Mouse (Mus musculus) ES-Bruce4 (cell line): ENCODE measurements around the gene Ankrd13b. TPM values are rescaled to one million over a fixed set of nuclear protein-coding genes. Genes with fewer than 3 reads are reported as not detected.

Experiments
- H3K27ac ChIP-seq: 2 replicates; pipeline ENCODE4 v1.5.1; 2012; ENCODE audit warnings: low read length, inconsistent platforms; ENCODE audit not compliant: insufficient read depth
- H3K27me3 ChIP-seq: 2 replicates; pipeline ENCODE4 v1.6.1; 2012; ENCODE audit warnings: mild to moderate bottlenecking, low read length, inconsistent platforms; ENCODE audit not compliant: control insufficient read depth, poor library complexity, insufficient read depth, severe bottlenecking
- H3K36me3 ChIP-seq: 2 replicates; pipeline ENCODE4 v1.6.1; 2012; ENCODE audit warnings: inconsistent platforms, mild to moderate bottlenecking, low read length, moderate library complexity; ENCODE audit not compliant: control insufficient read depth, poor library complexity, insufficient read depth, severe bottlenecking
- H3K4me1 ChIP-seq: one replicate; pipeline ENCODE4 v1.8.1; 2011; ENCODE audit warnings: low read length; ENCODE audit not compliant: control insufficient read depth, insufficient read depth
- H3K4me3 ChIP-seq: 2 replicates; pipeline ENCODE4 v1.5.1; 2011; ENCODE audit warnings: low read depth, mild to moderate bottlenecking, low read length
- H3K9ac ChIP-seq: 2 replicates; pipeline ENCODE4 v1.6.1; 2012; ENCODE audit warnings: low read depth, mild to moderate bottlenecking, inconsistent platforms; ENCODE audit not compliant: poor library complexity, severe bottlenecking
- H3K9me3 ChIP-seq: replicated peaks from 2 replicates; pipeline ENCODE4 v1.6.1; 2012; ENCODE audit warnings: mild to moderate bottlenecking, low read length, inconsistent platforms; ENCODE audit not compliant: control insufficient read depth, poor library complexity, insufficient read depth, severe bottlenecking
- CTCF ChIP-seq: IDR thresholded peaks from one replicate; pipeline ENCODE4 v1.8.1; 2011; ENCODE audit warnings: low read depth, low read length
- EP300 ChIP-seq: IDR thresholded peaks from 2 replicates; pipeline ENCODE4 v1.6.1; 2011; ENCODE audit warnings: low read depth, low read length; ENCODE audit not compliant: insufficient read depth
- POLR2A ChIP-seq: IDR thresholded peaks from one replicate; pipeline ENCODE4 v1.8.1; 2011; ENCODE audit warnings: low read length; ENCODE audit not compliant: insufficient read depth
- polyA plus RNA-seq: library from polyadenylated mRNA; stranded (reverse); fragments of >200 nt; gene quantifications from 2 replicates; pipeline ENCODE4 v1.2.4, GENCODE M21; 2011; ENCODE audit warnings: low read depth; ENCODE audit not compliant: missing spikeins, insufficient read depth, insufficient read length

The Ankrd13b gene
- polyA plus RNA-seq, 1 experiment = 3.6 TPM

DNA sequence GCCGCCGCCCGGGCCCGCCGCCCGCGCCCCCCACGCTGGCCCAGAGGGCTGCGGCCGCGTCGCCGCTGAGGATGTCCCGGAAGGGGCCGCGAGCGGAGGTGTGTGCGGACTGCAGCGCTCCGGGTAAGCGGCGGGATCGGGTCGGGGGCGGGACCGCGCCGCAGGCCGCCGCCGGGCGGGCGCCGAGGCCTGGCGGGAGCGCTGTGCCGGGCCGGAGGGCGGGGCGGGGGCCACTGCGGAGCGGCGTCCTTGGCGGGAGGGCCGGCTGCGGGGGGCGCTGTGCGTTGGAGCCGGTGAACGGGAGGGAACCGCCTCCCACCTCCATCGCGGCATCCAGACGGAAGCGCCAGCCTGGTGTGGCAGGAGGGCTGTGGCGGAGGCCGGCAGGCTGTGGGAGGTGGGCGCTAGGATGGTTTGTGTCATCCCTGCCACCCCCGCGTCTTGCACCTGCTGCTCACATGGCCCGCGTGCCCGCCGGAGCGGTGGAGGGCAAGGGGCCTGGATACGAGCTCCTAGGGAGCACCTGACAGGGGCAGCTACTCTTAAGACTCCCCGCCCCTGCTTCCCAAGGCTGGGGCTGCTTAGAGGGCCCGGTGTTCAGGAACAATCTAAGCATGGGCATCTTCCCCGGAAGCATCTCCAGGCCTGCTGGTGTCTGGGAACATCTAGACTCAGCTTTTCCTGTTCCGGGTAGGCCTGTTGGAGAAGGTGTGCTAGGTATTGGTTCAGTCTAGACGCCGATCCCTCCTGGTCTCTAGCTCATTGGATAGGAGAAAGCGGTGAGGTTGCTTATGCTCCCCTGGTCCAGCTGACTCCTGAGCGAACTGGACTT is 4.2 kb upstream of the Ankrd13b start, which contains the start of gene Git1:
TSS of gene Git1 (plus strand) at position 51 of the 832 bp plus-strand sequence.
- Histone ChIP-seq H3K27me3 (peaks cover 5% of the 10 kb centered on the region), H3K9me3 (no peaks in the 10 kb centered on the region), H3K4me1 (peaks cover 13% of the 10 kb centered on the region), H3K36me3 (no peaks in the 10 kb centered on the region), H3K4me3 (peak within 1 kb of the TSS; percentile 94), H3K27ac (peak within 1 kb of the TSS; percentile 63), H3K9ac (peak within 1 kb of the TSS; percentile 94)
- TF ChIP-seq CTCF (peak; percentile 4), EP300 (no peak), POLR2A (no peak)

DNA sequence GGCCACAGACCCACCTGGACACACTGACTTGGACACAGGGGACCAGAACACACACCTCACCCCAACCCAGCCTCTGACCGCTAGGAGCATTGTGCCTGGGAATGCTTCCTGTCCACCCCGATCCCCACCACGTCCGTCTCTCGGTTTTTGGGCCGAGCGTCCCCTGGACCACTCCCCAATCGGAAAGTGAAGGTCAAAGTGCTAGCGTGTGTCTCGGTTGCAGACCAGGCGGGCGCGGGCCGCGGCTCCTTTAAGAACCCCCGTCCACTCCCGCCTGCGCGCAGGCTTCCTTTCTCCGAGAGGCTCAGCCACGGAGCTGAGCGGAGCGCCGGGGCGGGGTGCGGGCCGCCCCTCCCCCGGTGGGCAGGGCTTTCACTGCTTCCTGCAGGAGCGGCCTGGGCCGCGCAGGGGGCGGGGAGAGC is 3.4 kb upstream of the Ankrd13b start:
- Histone ChIP-seq H3K36me3 (no peaks in the 10 kb centered on the region), H3K27me3 (peaks cover 5% of the 10 kb centered on the region), H3K9ac (peak overlapping the region; percentile 94), H3K27ac (peak overlapping the region; percentile 37), H3K4me3 (peak overlapping the region; percentile 94), H3K4me1 (peaks cover 10% of the 10 kb centered on the region), H3K9me3 (no peaks in the 10 kb centered on the region)
- TF ChIP-seq CTCF (no peak), POLR2A (peak; percentile 15)

DNA sequence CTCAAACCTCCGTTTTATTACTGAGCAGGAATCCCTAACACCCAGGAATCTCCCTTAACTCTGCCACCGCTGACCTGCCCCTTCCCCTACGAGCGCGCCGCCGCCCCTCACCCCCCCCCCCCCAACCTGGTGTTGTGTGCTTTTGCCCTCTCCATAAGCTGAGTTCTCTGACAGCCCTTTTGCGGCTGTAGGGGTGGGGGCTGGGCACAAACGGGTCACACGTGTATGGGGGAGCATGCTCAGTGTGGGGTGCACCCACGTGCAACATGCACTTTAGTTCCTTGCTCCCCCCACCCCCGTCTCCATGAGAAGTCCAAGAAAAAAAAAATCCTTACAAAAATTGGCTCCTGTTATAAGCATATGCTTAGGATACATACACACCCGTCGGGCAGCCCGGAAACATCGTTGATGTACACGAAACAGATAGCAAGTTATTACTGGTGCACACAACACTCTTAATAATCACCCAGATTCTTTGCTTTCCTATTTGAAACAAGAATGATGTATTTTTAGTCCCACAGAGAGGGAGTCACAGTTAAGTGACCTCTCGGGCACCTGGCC is 2.9 kb upstream of the Ankrd13b start:
- peaks cover 5% of the 10 kb centered on the region for H3K27me3 ChIP-seq
- H3K4me1 ChIP-seq = peaks cover 10% of the 10 kb centered on the region
- H3K36me3 ChIP-seq = no peaks in the 10 kb centered on the region
- H3K9me3 ChIP-seq = no peaks in the 10 kb centered on the region
- peak overlapping the region; percentile 94 for H3K9ac ChIP-seq
- H3K4me3 ChIP-seq = peak overlapping the region; percentile 94
- H3K27ac ChIP-seq = peak overlapping the region; percentile 37
- TF ChIP-seq POLR2A (no peak), CTCF (no peak), EP300 (no peak)

DNA sequence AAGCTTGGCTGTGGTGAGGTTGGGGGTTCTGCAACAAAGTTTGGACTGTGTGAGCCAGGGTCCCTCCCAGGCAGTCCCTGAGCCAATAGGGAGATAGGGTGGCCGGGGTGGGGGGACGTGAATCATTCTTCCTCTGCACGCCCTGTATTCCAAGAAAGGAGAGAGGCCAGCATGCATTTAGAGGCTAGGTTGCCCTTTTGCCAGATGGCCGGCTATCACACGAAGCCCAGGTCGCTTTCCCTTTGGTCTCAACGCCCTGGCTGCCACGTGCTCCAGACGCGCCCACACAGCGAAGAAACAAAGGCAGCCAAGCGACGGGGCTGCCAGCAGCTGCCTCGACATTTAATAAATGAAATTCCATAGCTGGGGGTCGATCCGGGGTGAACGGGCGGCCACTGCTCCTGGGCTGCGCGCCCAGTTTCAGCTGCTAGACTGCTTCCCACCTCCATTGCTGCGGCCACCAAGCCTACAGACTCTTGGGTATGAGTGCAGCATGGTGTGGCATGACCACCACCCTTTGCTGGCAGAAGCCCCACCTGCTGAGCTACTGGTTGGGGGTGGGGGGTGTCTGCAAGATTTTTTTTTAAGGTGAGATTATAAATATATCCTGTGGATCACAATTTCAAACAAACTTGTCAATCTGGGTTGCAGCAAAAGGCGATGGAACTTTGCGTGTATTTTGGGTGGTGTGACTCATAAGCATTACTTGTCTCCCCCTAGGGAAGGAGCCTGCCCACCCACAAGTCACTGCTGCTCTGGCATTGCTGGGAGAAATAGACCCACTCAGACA is 2.2 kb upstream of the Ankrd13b start:
- Histone ChIP-seq H3K27ac (no peak overlapping the region), H3K9ac (peak overlapping the region; percentile 94), H3K9me3 (no peaks in the 10 kb centered on the region), H3K27me3 (peaks cover 5% of the 10 kb centered on the region), H3K4me3 (peak overlapping the region; percentile 48), H3K4me1 (peaks cover 8% of the 10 kb centered on the region), H3K36me3 (no peaks in the 10 kb centered on the region)
- TF ChIP-seq CTCF (no peak), POLR2A (no peak), EP300 (no peak)

DNA sequence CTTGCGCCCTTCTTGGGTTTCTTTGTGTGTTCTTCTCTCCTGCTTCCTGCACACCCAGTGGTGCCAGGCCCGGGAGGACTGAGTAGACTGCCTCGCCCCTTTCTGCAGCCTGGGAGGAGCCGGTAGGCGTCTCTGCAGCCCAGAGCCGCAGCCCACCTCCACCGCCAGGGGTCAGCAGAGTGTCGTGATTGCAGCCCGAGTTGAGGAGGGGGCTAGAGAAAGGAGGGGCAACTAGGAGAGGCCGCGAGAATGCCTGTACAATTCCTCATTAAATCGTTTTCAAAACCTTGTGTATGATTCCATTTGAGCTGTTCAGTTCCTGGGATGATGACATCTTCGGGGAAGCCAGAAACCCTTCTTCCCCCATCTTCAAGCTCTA is 1.6 kb upstream of the Ankrd13b start:
- Histone ChIP-seq H3K4me1 (peaks cover 8% of the 10 kb centered on the region), H3K9ac (peak overlapping the region; percentile 94), H3K4me3 (peak overlapping the region; percentile 48), H3K27me3 (peaks cover 5% of the 10 kb centered on the region), H3K9me3 (no peaks in the 10 kb centered on the region), H3K27ac (no peak overlapping the region), H3K36me3 (no peaks in the 10 kb centered on the region)
- no peak for TF ChIP-seq POLR2A
- TF ChIP-seq CTCF = peak; percentile 95
- 0 out of 2 replicates have a peak, but pooled peaks have one; percentile 27 for TF ChIP-seq EP300
